30 mouse cellular contexts compared by ENCODE assay signal in the genomic region with DNA sequence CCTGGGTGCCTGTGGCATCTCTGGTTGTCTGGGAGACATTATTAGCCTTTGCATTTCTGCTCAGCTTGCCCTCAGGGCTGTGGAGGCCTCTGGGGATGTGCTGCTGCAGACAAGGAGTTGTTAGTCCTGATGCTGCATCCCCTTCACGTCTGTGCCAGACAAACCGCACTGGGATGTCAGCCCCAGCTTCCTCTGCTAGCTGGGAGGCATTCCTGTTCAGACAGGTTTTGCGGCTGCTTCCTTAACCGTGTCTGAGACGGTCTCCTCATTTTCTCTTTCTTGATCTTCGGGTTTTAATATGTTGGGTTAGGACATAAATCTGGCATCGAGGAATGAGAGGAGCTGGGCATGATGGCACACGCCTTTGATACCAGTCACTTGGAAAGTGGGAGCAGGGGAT. TPM values are rescaled to one million over a fixed set of nuclear protein-coding genes. Genes with fewer than 3 reads are reported as not detected.
DNase-seq lines count a peak whose midpoint lies in the region; ATAC-seq and TF ChIP-seq lines count a peak whose summit lies in the region.
"Had no signal": no experiment of that assay in that cellular context is flagged by ENCODE, and none has a peak within 500 bp of the region (broad histone marks: within the 10 kb centered on the region; RNA-seq: fewer than 3 reads in every experiment).

No protein-coding gene starts in this region.

- H3K4me1 ChIP-seq in limb, embryonic 12.5 days (replicated peaks) = no peaks in the 10 kb centered on the region
- H3K4me1 ChIP-seq in limb, embryonic 10.5 days = no peaks in the 10 kb centered on the region; the same call in 1 of the 2 replicates
- no peaks in the 10 kb centered on the region for H3K4me1 ChIP-seq in midbrain, postnatal 0 days (ENCODE audit: insufficient read depth, low read length)
- H3K4me1 ChIP-seq: hindbrain, embryonic 12.5 days; limb, embryonic 13.5 days; liver, embryonic 13.5 days; stomach, embryonic 15.5 days had no signal

- ATAC-seq in limb, embryonic 12.5 days (ENCODE audit: insufficient number of reproducible peaks, insufficient read depth, low FRiP score, low TSS enrichment, low read depth) = no peak
- peak; percentile 36; the same call in 1 of the 2 replicates for ATAC-seq in midbrain, postnatal 0 days (ENCODE audit: low FRiP score)
- ATAC-seq: forebrain, embryonic 16.5 days; intestine, postnatal 0 days had no signal

- H3K27ac ChIP-seq in limb, embryonic 12.5 days = 0 out of 2 replicates have a peak overlapping the region, but pooled peaks have one; percentile 45
- H3K27ac ChIP-seq in limb, embryonic 10.5 days = no peak overlapping the region
- 0 out of 2 replicates have a peak overlapping the region, but pooled peaks have one; percentile 26 for H3K27ac ChIP-seq in midbrain, postnatal 0 days (ENCODE audit: low read depth, low read length)
- H3K27ac ChIP-seq: hindbrain, embryonic 12.5 days; limb, embryonic 13.5 days; liver, embryonic 13.5 days; macrophage; stomach, embryonic 15.5 days had no signal

- H3K36me3 ChIP-seq in limb, embryonic 12.5 days = peaks cover 8% of the 10 kb centered on the region
- no peaks in the 10 kb centered on the region for H3K36me3 ChIP-seq in limb, embryonic 10.5 days
- H3K36me3 ChIP-seq in midbrain, postnatal 0 days (ENCODE audit: insufficient read depth, low read length) = no peaks in the 10 kb centered on the region; the same call in 1 of the 2 replicates
- H3K36me3 ChIP-seq: hindbrain, embryonic 12.5 days; liver, embryonic 13.5 days; stomach, embryonic 15.5 days had no signal

- no peak overlapping the region for H3K4me2 ChIP-seq in limb, embryonic 12.5 days
- H3K4me2 ChIP-seq in midbrain, postnatal 0 days (ENCODE audit: low read depth, low read length, poor library complexity, severe bottlenecking) = no peak overlapping the region
- H3K4me2 ChIP-seq: heart, embryonic 11.5 days; hindbrain, embryonic 12.5 days; limb, embryonic 13.5 days; liver, embryonic 13.5 days; stomach, embryonic 15.5 days had no signal

- H3K9me3 ChIP-seq in limb, embryonic 12.5 days = no peaks in the 10 kb centered on the region
- no peaks in the 10 kb centered on the region for H3K9me3 ChIP-seq in limb, embryonic 10.5 days (replicated peaks)
- H3K9me3 ChIP-seq in midbrain, postnatal 0 days (ENCODE audit: low read length) = no peaks in the 10 kb centered on the region
- H3K9me3 ChIP-seq: G1E; hindbrain, embryonic 12.5 days; limb, embryonic 13.5 days; liver, embryonic 13.5 days; stomach, embryonic 15.5 days had no signal

- no peak overlapping the region for H3K9ac ChIP-seq in limb, embryonic 12.5 days (replicated peaks)
- no peak overlapping the region for H3K9ac ChIP-seq in midbrain, postnatal 0 days (replicated peaks; ENCODE audit: low read length, poor library complexity, severe bottlenecking)
- H3K9ac ChIP-seq: hindbrain, embryonic 12.5 days; limb, embryonic 13.5 days; liver, embryonic 13.5 days; stomach, embryonic 15.5 days had no signal

- no peak for DNase-seq in limb, embryonic 10.5 days (ENCODE audit: low spot score)
- DNase-seq in brain, embryonic 14.5 days (ENCODE audit: low read depth) = peak; percentile 15
- DNase-seq in forelimb bud, embryonic 11.5 days (ENCODE audit: low read depth, low spot score) = peak; percentile 39
- no peak for DNase-seq in midbrain, postnatal 0 days (ENCODE audit: low spot score)
- no peak for DNase-seq in gastrocnemius, adult 18-20 months (ENCODE audit: low spot score)
- DNase-seq in kidney, postnatal 36 days = no peak
- DNase-seq: adrenal gland, adult 8-10 months; cerebellum, adult 9-10 months; cerebellum, postnatal 36 days; gastrocnemius, postnatal 14 days; heart, adult 18-20 months; heart, postnatal 36 days; kidney, adult 9 months; kidney, postnatal 10 days; layer of hippocampus, adult 9-11 months; liver, embryonic 13.5 days; lung, adult 18-20 months; lung, postnatal 10 days; right cerebral cortex, postnatal 25 days; thymus, adult 18-20 months; thymus, postnatal 25 days had no signal

- H3K27me3 ChIP-seq in limb, embryonic 12.5 days = no peaks in the 10 kb centered on the region
- no peaks in the 10 kb centered on the region for H3K27me3 ChIP-seq in limb, embryonic 10.5 days (ENCODE audit: low read depth, poor library complexity, severe bottlenecking)
- no peaks in the 10 kb centered on the region for H3K27me3 ChIP-seq in midbrain, postnatal 0 days (ENCODE audit: insufficient read depth, low read length)
- H3K27me3 ChIP-seq: hindbrain, embryonic 12.5 days; limb, embryonic 13.5 days; liver, embryonic 13.5 days; stomach, embryonic 15.5 days had no signal

- TF ChIP-seq CTCF in brain, embryonic 14.5 days (IDR thresholded peaks at IDR 0.05; ENCODE audit: borderline replicate concordance, extremely low read depth, insufficient read depth, insufficient read length) = no peak
- TF ChIP-seq CTCF in midbrain, postnatal 0 days (IDR thresholded peaks at IDR 0.05) = no peak

- no peak overlapping the region for H3K4me3 ChIP-seq in limb, embryonic 12.5 days (replicated peaks)
- H3K4me3 ChIP-seq in limb, embryonic 10.5 days = no peak overlapping the region
- H3K4me3 ChIP-seq in midbrain, postnatal 0 days (ENCODE audit: low read depth, low read length) = no peak overlapping the region
- H3K4me3 ChIP-seq: hindbrain, embryonic 12.5 days; limb, embryonic 13.5 days; liver, embryonic 13.5 days; stomach, embryonic 15.5 days had no signal

- 78% methylated on average over 8 of the region's 8 CpGs for WGBS in limb, embryonic 12.5 days
- WGBS in limb, embryonic 10.5 days = 80% methylated on average over 8 of the region's 8 CpGs
- 78% methylated on average over 8 of the region's 8 CpGs for WGBS in midbrain, postnatal 0 days

- TF ChIP-seq POLR2A in brain, embryonic 14.5 days (IDR thresholded peaks at IDR 0.05; ENCODE audit: borderline replicate concordance, extremely low read depth, insufficient read depth, insufficient read length, poor library complexity, severe bottlenecking) = no peak

RNA-seq across cellular contexts. Expression of gene Srd5a1, which starts 19.0 kb away (rescaled TPM):
- 27.9 and 28.6 TPM in 2 replicates for polyA plus RNA-seq in limb, embryonic 12.5 days (2016; fragmentation: Nextera tagmentation; extraction: Ambion mirVana)
- 19.5 and 29.6 TPM in 2 replicates for polyA plus RNA-seq in limb, embryonic 10.5 days (2016; fragmentation: Nextera tagmentation; extraction: Ambion mirVana)
- polyA plus RNA-seq in brain, embryonic 14.5 days (2012; rRNA removed) = 13.5 and 14.1 TPM in 2 replicates
- 20.6 and 22.9 TPM in 2 replicates for total RNA-seq in midbrain, postnatal 0 days (2014; rRNA removed)
- polyA plus RNA-seq in midbrain, postnatal 0 days (2015; fragmentation: Nextera tagmentation; extraction: Ambion mirVana) = 35.9 and 36.3 TPM in 2 replicates
- total RNA-seq in gastrocnemius, adult 18-20 months (2021) = under 1 TPM in 1 of 2 experiments, not detected in 1; 0.28 TPM

RNA-seq across cellular contexts. Expression of gene Tent4a, which starts 57.8 kb away (rescaled TPM):
- 6.3 and 7.3 TPM in 2 replicates for polyA plus RNA-seq in limb, embryonic 12.5 days (2016; fragmentation: Nextera tagmentation; extraction: Ambion mirVana)
- 6.0 TPM in 2 replicates for polyA plus RNA-seq in limb, embryonic 10.5 days (2016; fragmentation: Nextera tagmentation; extraction: Ambion mirVana)
- 28.7 and 34.5 TPM in 2 replicates for polyA plus RNA-seq in brain, embryonic 14.5 days (2012; rRNA removed)
- total RNA-seq in midbrain, postnatal 0 days (2014; rRNA removed) = 26.1 TPM in 2 replicates
- 4.5 and 5.2 TPM in 2 replicates for polyA plus RNA-seq in midbrain, postnatal 0 days (2015; fragmentation: Nextera tagmentation; extraction: Ambion mirVana)
- total RNA-seq in gastrocnemius, adult 18-20 months (2021) = 1 to 10 TPM; 5.6 to 6.3 TPM

RNA-seq across cellular contexts. Expression of gene Nsun2, which starts 58.7 kb away (rescaled TPM):
- 130 and 131 TPM in 2 replicates for polyA plus RNA-seq in limb, embryonic 12.5 days (2016; fragmentation: Nextera tagmentation; extraction: Ambion mirVana)
- 172 and 198 TPM in 2 replicates for polyA plus RNA-seq in limb, embryonic 10.5 days (2016; fragmentation: Nextera tagmentation; extraction: Ambion mirVana)
- 79.8 and 85.4 TPM in 2 replicates for polyA plus RNA-seq in brain, embryonic 14.5 days (2012; rRNA removed)
- total RNA-seq in midbrain, postnatal 0 days (2014; rRNA removed) = 51.1 and 60.3 TPM in 2 replicates
- polyA plus RNA-seq in midbrain, postnatal 0 days (2015; fragmentation: Nextera tagmentation; extraction: Ambion mirVana) = 56.7 and 60.2 TPM in 2 replicates
- total RNA-seq in gastrocnemius, adult 18-20 months (2021) = 10 to 100 TPM; 42.4 to 46.5 TPM

Comparison
In these comparisons a context has a peak if more than half of its experiments do, and no peak if none do; other contexts are left out.
1. DNase-seq: peak in brain, embryonic 14.5 days (single experiment) and forelimb bud, embryonic 11.5 days (single experiment); none in limb, embryonic 10.5 days (single experiment), midbrain, postnatal 0 days (single experiment), gastrocnemius, adult 18-20 months (single experiment) and kidney, postnatal 36 days (0 of 2).